1 mouse cellular context compared by ENCODE assay signal in genomic region chr13:5861157-5862002, GRCm38 (mm10).
TF ChIP-seq lines count a peak whose summit lies in the region.

Gene Klf6, plus strand, starts transcription at chr13:5861482.

TF ChIP-seq in MEL, 35 proteins besides CTCF, POLR2A, EP300 and RAD21 (continued from another document):
- TF ChIP-seq GATA1 (IDR thresholded peaks at IDR 0.05; ENCODE audit: low read depth, low read length) (no peak), BHLHE40 (IDR thresholded peaks at IDR 0.05; ENCODE audit: borderline replicate concordance, low read depth, low read length) (peak; percentile 32; the same call in 1 of the 2 replicates), E2F4 (IDR thresholded peaks at IDR 0.05; ENCODE audit: borderline replicate concordance, low read depth, low read length) (no peak), USF1 (IDR thresholded peaks at IDR 0.05; ENCODE audit: low read depth, low read length) (peak; percentile 94)
